Mouse (Mus musculus) heart, adult 2 months (tissue): Measurements from ENCODE around the gene Adnp.

Source experiments
- CTCF ChIP-seq: fragments of 200-600 bp; IDR thresholded peaks from 2 replicates; pipeline ENCODE4 v1.8.1; 2022; ENCODE audit warnings: antibody characterized with exemption, mild to moderate bottlenecking, moderate library complexity
- POLR2A ChIP-seq: fragments of 200-500 bp; IDR thresholded peaks from 2 replicates; pipeline ENCODE4 v1.6.1; 2011; ENCODE audit warnings: mild to moderate bottlenecking, low read depth, low read length, control low read depth; ENCODE audit not compliant: insufficient read depth

- TF ChIP-seq CTCF (no peak), POLR2A (no peak)
Measured at GRCm38 (mm10) chr2:168166750-168167460, 40.0 kb downstream of the Adnp start.
